8 mouse cellular contexts compared by ENCODE assay signal in genomic region chr4:120825577-120826326, GRCm38 (mm10). TPM values are rescaled to one million over a fixed set of nuclear protein-coding genes. Genes with fewer than 3 reads are reported as not detected.
DNase-seq lines count a peak whose midpoint lies in the region; ATAC-seq and TF ChIP-seq lines count a peak whose summit lies in the region.

No protein-coding gene starts in this region.

- no peaks in the 10 kb centered on the region for H3K27me3 ChIP-seq in hindbrain, postnatal 0 days (ENCODE audit: insufficient read depth, low read length)

- H3K4me3 ChIP-seq in gastrocnemius, adult 2 months: peak overlapping the region; percentile 79
- H3K4me3 ChIP-seq in hindbrain, postnatal 0 days (ENCODE audit: low read length): peak overlapping the region; percentile 55
- H3K4me3 ChIP-seq in left cerebral cortex, adult 2 months: peak overlapping the region; percentile 90

- peak overlapping the region; percentile 86 for H3K9ac ChIP-seq in hindbrain, postnatal 0 days (replicated peaks; ENCODE audit: low read length)

- peak overlapping the region; percentile 77 for H3K4me2 ChIP-seq in hindbrain, postnatal 0 days (ENCODE audit: low read depth, low read length)

- intact Hi-C loops in gastrocnemius, adult 2 months (cut with DNase I): no loop called here
- intact Hi-C loops in left cerebral cortex, adult 2 months (cut with DNase I): no loop called here

- no peaks in the 10 kb centered on the region for H3K9me3 ChIP-seq in hindbrain, postnatal 0 days (ENCODE audit: low read length)

- peak overlapping the region; percentile 100 for H3K27ac ChIP-seq in gastrocnemius, adult 2 months
- H3K27ac ChIP-seq in hindbrain, postnatal 0 days: peak overlapping the region; percentile 99
- peak overlapping the region; percentile 100 for H3K27ac ChIP-seq in left cerebral cortex, adult 2 months

- DNase-seq in ZHBTc4 (ENCODE audit: low read depth, low spot score): peak; percentile 99
- DNase-seq in gastrocnemius, adult 2 months: peak; percentile 99
- DNase-seq in hindbrain, postnatal 0 days (ENCODE audit: low spot score): peak; percentile 100
- DNase-seq in left cerebral cortex, adult 2 months (ENCODE audit: extremely low spot score in 1 of 2, low spot score in 2 of 2): peak; percentile 97
- peak; percentile 96 to 97 for DNase-seq in right cerebral cortex, adult 2 months (ENCODE audit: low spot score in 2 of 2)
- DNase-seq in urinary bladder, postnatal 25 days (ENCODE audit: low spot score): peak; percentile 98

- H3K4me1 ChIP-seq in hindbrain, postnatal 0 days (ENCODE audit: insufficient read depth, low read length): no peaks in the 10 kb centered on the region

- TF ChIP-seq CTCF in gastrocnemius, adult 2 months (IDR thresholded peaks at IDR 0.05): no peak
- TF ChIP-seq CTCF in hindbrain, postnatal 0 days (IDR thresholded peaks at IDR 0.05; ENCODE audit: low read depth): no peak; the same call in 1 of the 2 replicates
- no peak for TF ChIP-seq CTCF in left cerebral cortex, adult 2 months (IDR thresholded peaks at IDR 0.05)

- WGBS in hindbrain, postnatal 0 days: under 1% methylated on average over 48 of the region's 55 CpGs

- H3K36me3 ChIP-seq in hindbrain, postnatal 0 days (ENCODE audit: insufficient read depth, low read length): no peaks in the 10 kb centered on the region

- peak; percentile 92 for ATAC-seq in common myeloid progenitor, adult 5-6 weeks (replicated peaks; ENCODE audit: low read depth, poor library complexity, severe bottlenecking)
- peak; percentile 97 for ATAC-seq in hindbrain, postnatal 0 days
- peak; percentile 88 for ATAC-seq in megakaryocyte, adult 5-6 weeks (ENCODE audit: poor library complexity, severe bottlenecking)

RNA-seq across cellular contexts. Expression of gene Nfyc, which starts 5.6 kb away (rescaled TPM):
- 51.2 and 73.2 TPM in 2 replicates for total RNA-seq in common myeloid progenitor, adult 5-6 weeks (2017)
- total RNA-seq in gastrocnemius, adult 2 months (2021): 10 to 100 TPM; 45.2 to 47.9 TPM
- total RNA-seq in hindbrain, postnatal 0 days (2014; rRNA removed): 144 and 175 TPM in 2 replicates
- polyA plus RNA-seq in hindbrain, postnatal 0 days (2015; fragmentation: Nextera tagmentation; extraction: Ambion mirVana): 66.9 and 69.4 TPM in 2 replicates
- total RNA-seq in left cerebral cortex, adult 2 months (2021): 10 to 100 TPM; 49.9 to 53.7 TPM
- total RNA-seq in megakaryocyte, adult 5-6 weeks (2015): 64.3 and 66.1 TPM in 2 replicates
- 55.0 and 67.3 TPM in 2 replicates for total RNA-seq in megakaryocyte, adult 5-6 weeks (2017)

RNA-seq across cellular contexts. Expression of gene Rims3, which starts 28.9 kb away (rescaled TPM):
- 0.05 and 0.19 TPM in 2 replicates for total RNA-seq in common myeloid progenitor, adult 5-6 weeks (2017)
- total RNA-seq in gastrocnemius, adult 2 months (2021): under 1 TPM in 1 of 2 experiments, not detected in 1; 0.03 TPM
- total RNA-seq in hindbrain, postnatal 0 days (2014; rRNA removed): 93.7 and 109 TPM in 2 replicates
- polyA plus RNA-seq in hindbrain, postnatal 0 days (2015; fragmentation: Nextera tagmentation; extraction: Ambion mirVana): 22.0 and 22.8 TPM in 2 replicates
- 100 to 1,000 TPM; 175 to 181 TPM for total RNA-seq in left cerebral cortex, adult 2 months (2021)
- 0.05 and 0.29 TPM in 2 replicates for total RNA-seq in megakaryocyte, adult 5-6 weeks (2015)
- 0.04 and 0.15 TPM in 2 replicates for total RNA-seq in megakaryocyte, adult 5-6 weeks (2017)

Comparison
In these comparisons a context has a peak if more than half of its experiments do, and no peak if none do; other contexts are left out.
1. Peak in every context shown above with its lines: DNase-seq, ATAC-seq, H3K4me3 ChIP-seq and H3K27ac ChIP-seq.
2. RNA of gene Rims3, which starts 28.9 kb away (total RNA-seq): 175 to 181 TPM in left cerebral cortex, adult 2 months and 93.7 to 109 TPM in hindbrain, postnatal 0 days; 0.04 to 0.29 TPM in megakaryocyte, adult 5-6 weeks, 0.05 to 0.19 TPM in common myeloid progenitor, adult 5-6 weeks and 0.03 TPM in gastrocnemius, adult 2 months; every median in the first group is over 10 times any median in the second.